Mouse (Mus musculus) liver, adult 2 months (tissue): ENCODE results near the gene 1700042G07Rik.

Experiments used
- CTCF ChIP-seq: fragments of 200-500 bp; IDR thresholded peaks from 2 replicates; pipeline ENCODE4 v1.5.1; 2011; ENCODE audit warnings: low read depth, low read length, control low read depth
- POLR2A ChIP-seq: fragments of 200-500 bp; IDR thresholded peaks from 2 replicates; pipeline ENCODE4 v1.6.1; 2011; ENCODE audit warnings: low read length, control low read depth; ENCODE audit not compliant: insufficient read depth; ENCODE audit errors: extremely low read depth

- TF ChIP-seq CTCF: no peak
- TF ChIP-seq POLR2A: no peak
These were observed 12.4 kb upstream of the 1700042G07Rik start for GRCm38 (mm10) chr4:116160769-116161168.
